Mouse (Mus musculus): Measurements from ENCODE around the gene Fam181a. TPM values are rescaled to one million over a fixed set of nuclear protein-coding genes. Genes with fewer than 3 reads are reported as not detected.

Fam181a gene
- polyA plus RNA-seq, 1 experiment from 2014 or later = not detected

GRCm38 (mm10) chr12:103313274-103313673 lies 2.5 kb downstream of the Fam181a start:
- ATAC-seq (ENCODE audit: low FRiP score, low TSS enrichment) = no peak
- Histone ChIP-seq H3K4me1 (ENCODE audit: insufficient read depth, low read length) (0 out of 2 replicates have a peak, but pooled peaks cover 8% of the 10 kb centered on the region), H3K36me3 (ENCODE audit: insufficient read depth, low read length) (no peaks in the 10 kb centered on the region), H3K9me3 (ENCODE audit: low read length) (no peaks in the 10 kb centered on the region), H3K27ac (ENCODE audit: low read length) (no peak overlapping the region), H3K4me3 (ENCODE audit: low read length) (no peak overlapping the region), H3K4me2 (replicated peaks; ENCODE audit: low read depth, low read length) (no peak overlapping the region), H3K9ac (replicated peaks; ENCODE audit: low read length) (no peak overlapping the region), H3K27me3 (ENCODE audit: insufficient read depth, low read length) (peaks cover 15% of the 10 kb centered on the region)
- 88% methylated on average over 6 of the region's 6 CpGs for WGBS

- Histone ChIP-seq H3K4me1 (ENCODE audit: insufficient read depth, low read length) (0 out of 2 replicates have a peak, but pooled peaks cover 8% of the 10 kb centered on the region), H3K4me2 (replicated peaks; ENCODE audit: low read depth, low read length) (no peak overlapping the region), H3K27ac (ENCODE audit: low read length) (no peak overlapping the region), H3K9me3 (ENCODE audit: low read length) (no peaks in the 10 kb centered on the region), H3K36me3 (ENCODE audit: insufficient read depth, low read length) (no peaks in the 10 kb centered on the region), H3K9ac (replicated peaks; ENCODE audit: low read length) (no peak overlapping the region), H3K4me3 (ENCODE audit: low read length) (no peak overlapping the region), H3K27me3 (ENCODE audit: insufficient read depth, low read length) (peaks cover 15% of the 10 kb centered on the region)
- ATAC-seq (ENCODE audit: low FRiP score, low TSS enrichment) = peak; percentile 44; the same call in 1 of the 2 replicates
- WGBS = 62% methylated on average over 21 of the region's 21 CpGs
Measured at GRCm38 (mm10) chr12:103313871-103314639, 3.3 kb downstream of the Fam181a start.

- ATAC-seq (ENCODE audit: low FRiP score, low TSS enrichment) = peak; percentile 55
- 7% methylated on average over 23 of the region's 25 CpGs for WGBS
- Histone ChIP-seq H3K4me1 (ENCODE audit: insufficient read depth, low read length) (0 out of 2 replicates have a peak, but pooled peaks cover 8% of the 10 kb centered on the region), H3K27me3 (ENCODE audit: insufficient read depth, low read length) (peaks cover 15% of the 10 kb centered on the region), H3K27ac (ENCODE audit: low read length) (no peak overlapping the region), H3K9ac (replicated peaks; ENCODE audit: low read length) (0 out of 2 replicates have a peak overlapping the region, but pooled peaks have one; percentile 29), H3K36me3 (ENCODE audit: insufficient read depth, low read length) (no peaks in the 10 kb centered on the region), H3K4me3 (ENCODE audit: low read length) (peak overlapping the region; percentile 29; the same call in 1 of the 2 replicates), H3K4me2 (replicated peaks; ENCODE audit: low read depth, low read length) (peak overlapping the region; percentile 55), H3K9me3 (ENCODE audit: low read length) (no peaks in the 10 kb centered on the region)
Measured at GRCm38 (mm10) chr12:103314640-103315361, 4.0 kb downstream of the Fam181a start.

- Histone ChIP-seq H3K4me1 (ENCODE audit: insufficient read depth, low read length) (0 out of 2 replicates have a peak, but pooled peaks cover 8% of the 10 kb centered on the region), H3K9ac (replicated peaks; ENCODE audit: low read length) (no peak overlapping the region), H3K36me3 (ENCODE audit: insufficient read depth, low read length) (no peaks in the 10 kb centered on the region), H3K27me3 (ENCODE audit: insufficient read depth, low read length) (peaks cover 15% of the 10 kb centered on the region), H3K27ac (ENCODE audit: low read length) (no peak overlapping the region), H3K9me3 (ENCODE audit: low read length) (no peaks in the 10 kb centered on the region), H3K4me2 (replicated peaks; ENCODE audit: low read depth, low read length) (no peak overlapping the region), H3K4me3 (ENCODE audit: low read length) (no peak overlapping the region)
- WGBS = 52% methylated on average over 20 of the region's 20 CpGs
- no peak for ATAC-seq (ENCODE audit: low FRiP score, low TSS enrichment)
Measured at GRCm38 (mm10) chr12:103315831-103316545, 5.2 kb downstream of the Fam181a start.

- 23% methylated on average over 3 of the region's 3 CpGs for WGBS
- Histone ChIP-seq H3K4me1 (ENCODE audit: insufficient read depth, low read length) (peaks cover 4% of the 10 kb centered on the region; the same call in 1 of the 2 replicates), H3K27ac (ENCODE audit: low read length) (no peak overlapping the region), H3K4me3 (ENCODE audit: low read length) (no peak overlapping the region), H3K9ac (replicated peaks; ENCODE audit: low read length) (no peak overlapping the region), H3K9me3 (ENCODE audit: low read length) (no peaks in the 10 kb centered on the region), H3K27me3 (ENCODE audit: insufficient read depth, low read length) (peaks cover 14% of the 10 kb centered on the region), H3K36me3 (ENCODE audit: insufficient read depth, low read length) (no peaks in the 10 kb centered on the region), H3K4me2 (replicated peaks; ENCODE audit: low read depth, low read length) (no peak overlapping the region)
- no peak for ATAC-seq (ENCODE audit: low FRiP score, low TSS enrichment)
Measured at GRCm38 (mm10) chr12:103322801-103323200, 12.0 kb downstream of the Fam181a start.

- Histone ChIP-seq H3K27me3 (ENCODE audit: insufficient read depth, low read length) (peaks cover 14% of the 10 kb centered on the region), H3K4me1 (ENCODE audit: insufficient read depth, low read length) (peaks cover 4% of the 10 kb centered on the region; the same call in 1 of the 2 replicates), H3K4me3 (ENCODE audit: low read length) (peak overlapping the region; percentile 34), H3K36me3 (ENCODE audit: insufficient read depth, low read length) (no peaks in the 10 kb centered on the region), H3K27ac (ENCODE audit: low read length) (no peak overlapping the region), H3K4me2 (replicated peaks; ENCODE audit: low read depth, low read length) (peak overlapping the region; percentile 52), H3K9me3 (ENCODE audit: low read length) (no peaks in the 10 kb centered on the region), H3K9ac (replicated peaks; ENCODE audit: low read length) (peak overlapping the region; percentile 3; the same call in 1 of the 2 replicates)
- 8% methylated on average over 60 of the region's 60 CpGs for WGBS
- peak; percentile 94 for ATAC-seq (ENCODE audit: low FRiP score, low TSS enrichment)
Measured at GRCm38 (mm10) chr12:103325156-103325857, 14.5 kb downstream of the Fam181a start.

GRCm38 (mm10) chr12:103326569-103326968 lies 15.8 kb downstream of the Fam181a start:
- H3K36me3 ChIP-seq (ENCODE audit: insufficient read depth, low read length) = no peaks in the 10 kb centered on the region
- H3K4me1 ChIP-seq (ENCODE audit: insufficient read depth, low read length) = peaks cover 4% of the 10 kb centered on the region; the same call in 1 of the 2 replicates
- H3K9ac ChIP-seq (replicated peaks; ENCODE audit: low read length) = no peak overlapping the region
- no peak overlapping the region for H3K4me2 ChIP-seq (replicated peaks; ENCODE audit: low read depth, low read length)
- ATAC-seq (ENCODE audit: low FRiP score, low TSS enrichment) = no peak
- H3K9me3 ChIP-seq (ENCODE audit: low read length) = no peaks in the 10 kb centered on the region
- no peak overlapping the region for H3K4me3 ChIP-seq (ENCODE audit: low read length)
- WGBS = 82% methylated on average over 4 of the region's 4 CpGs
- no peak overlapping the region for H3K27ac ChIP-seq (ENCODE audit: low read length)
- H3K27me3 ChIP-seq (ENCODE audit: insufficient read depth, low read length) = peaks cover 14% of the 10 kb centered on the region

- Histone ChIP-seq H3K36me3 (ENCODE audit: insufficient read depth, low read length) (no peaks in the 10 kb centered on the region), H3K4me1 (ENCODE audit: insufficient read depth, low read length) (peaks cover 4% of the 10 kb centered on the region; the same call in 1 of the 2 replicates), H3K9me3 (ENCODE audit: low read length) (no peaks in the 10 kb centered on the region), H3K4me2 (replicated peaks; ENCODE audit: low read depth, low read length) (no peak overlapping the region), H3K27me3 (ENCODE audit: insufficient read depth, low read length) (peaks cover 14% of the 10 kb centered on the region), H3K9ac (replicated peaks; ENCODE audit: low read length) (no peak overlapping the region), H3K4me3 (ENCODE audit: low read length) (no peak overlapping the region), H3K27ac (ENCODE audit: low read length) (no peak overlapping the region)
- ATAC-seq (ENCODE audit: low FRiP score, low TSS enrichment) = no peak
- WGBS = 24% methylated on average over 7 of the region's 7 CpGs
Measured at GRCm38 (mm10) chr12:103327107-103327506, 16.3 kb downstream of the Fam181a start.
